Mouse (Mus musculus) thymus, postnatal 10 days (tissue): Measurements from ENCODE around the gene Desi1.

Source experiments
- DNase-seq, 2 experiments: peaks; one replicate each; pipeline ENCODE4 v3.0.0; 2021; ENCODE audit warnings: low spot score in 2 of 2

Desi1 gene

GRCm38 (mm10) chr15:82033762-82034161 is at the start of gene Desi1:
Gene Desi1 (minus strand): TSS chr15:82033862.
- no peak for DNase-seq

GRCm38 (mm10) chr15:82081161-82081560 is 47.5 kb upstream of the Desi1 start:
- peak; percentile 29 to 51 for DNase-seq

- no peak for DNase-seq
These were observed 46.2 kb upstream of the Desi1 start for GRCm38 (mm10) chr15:82079883-82080282.

- DNase-seq: no peak
These were observed 39.8 kb upstream of the Desi1 start for GRCm38 (mm10) chr15:82073490-82073889.

GRCm38 (mm10) chr15:82071816-82072469 is 38.3 kb upstream of the Desi1 start:
- no peak for DNase-seq

- DNase-seq: no peak
These were observed 36.2 kb upstream of the Desi1 start, which contains the start of gene Mei1 for GRCm38 (mm10) chr15:82069898-82070297. Gene Mei1 (plus strand): TSS chr15:82069996.

- DNase-seq: peak in 1 of 2 experiments; percentile 79
These were observed 31.8 kb upstream of the Desi1 start for GRCm38 (mm10) chr15:82065511-82065910.

GRCm38 (mm10) chr15:82063909-82064308 is 30.2 kb upstream of the Desi1 start:
- DNase-seq: no peak

GRCm38 (mm10) chr15:82058719-82059201 is 25.1 kb upstream of the Desi1 start, which contains the start of gene 4930407I10Rik:
Gene 4930407I10Rik (plus strand): TSS chr15:82059151.
- DNase-seq: no peak

- no peak for DNase-seq
These were observed 18.9 kb upstream of the Desi1 start for GRCm38 (mm10) chr15:82052544-82052943.

- DNase-seq: peak; percentile 88 to 94
These were observed 13.6 kb upstream of the Desi1 start, which contains the start of gene Snu13 for GRCm38 (mm10) chr15:82047080-82047883. Gene Snu13 (minus strand): TSS chr15:82047598.

- DNase-seq: no peak
These were observed 12.7 kb upstream of the Desi1 start for GRCm38 (mm10) chr15:82046246-82046891.

- DNase-seq: no peak
These were observed 10.6 kb upstream of the Desi1 start for GRCm38 (mm10) chr15:82044166-82044784.

- peak in 1 of 2 experiments; percentile 77 for DNase-seq
These were observed 7.0 kb upstream of the Desi1 start for GRCm38 (mm10) chr15:82040650-82041049.

GRCm38 (mm10) chr15:82035904-82036689 is 2.4 kb upstream of the Desi1 start:
- DNase-seq: peak in 1 of 2 experiments; percentile 70

GRCm38 (mm10) chr15:82032386-82032785 is 1.3 kb downstream of the Desi1 start:
- no peak for DNase-seq

- peak; percentile 75 to 85 for DNase-seq
These were observed 5.9 kb downstream of the Desi1 start for GRCm38 (mm10) chr15:82027726-82028125.

- DNase-seq: peak in 1 of 2 experiments; percentile 61
These were observed 6.4 kb downstream of the Desi1 start for GRCm38 (mm10) chr15:82027276-82027675.

- no peak for DNase-seq
These were observed 9.6 kb downstream of the Desi1 start for GRCm38 (mm10) chr15:82023965-82024635.

- no peak for DNase-seq
These were observed 11.1 kb downstream of the Desi1 start for GRCm38 (mm10) chr15:82022535-82023088.
